Mouse (Mus musculus) G1E-ER4 (cell line): ENCODE results near the gene Gm20388. TPM values are rescaled to one million over a fixed set of nuclear protein-coding genes. Genes with fewer than 3 reads are reported as not detected.

Experiments used
- GATA1 ChIP-seq: IDR thresholded peaks from one replicate; pipeline ENCODE4 v1.8.0; 2012; ENCODE audit warnings: low read length, inconsistent platforms
- polyA plus RNA-seq: library from polyadenylated mRNA; stranded (reverse); fragments of >175 nt; gene quantifications from 2 replicates; pipeline ENCODE4 v1.2.3, GENCODE M21; 2012

Gene Gm20388
- polyA plus RNA-seq, 1 experiment: not detected

DNA sequence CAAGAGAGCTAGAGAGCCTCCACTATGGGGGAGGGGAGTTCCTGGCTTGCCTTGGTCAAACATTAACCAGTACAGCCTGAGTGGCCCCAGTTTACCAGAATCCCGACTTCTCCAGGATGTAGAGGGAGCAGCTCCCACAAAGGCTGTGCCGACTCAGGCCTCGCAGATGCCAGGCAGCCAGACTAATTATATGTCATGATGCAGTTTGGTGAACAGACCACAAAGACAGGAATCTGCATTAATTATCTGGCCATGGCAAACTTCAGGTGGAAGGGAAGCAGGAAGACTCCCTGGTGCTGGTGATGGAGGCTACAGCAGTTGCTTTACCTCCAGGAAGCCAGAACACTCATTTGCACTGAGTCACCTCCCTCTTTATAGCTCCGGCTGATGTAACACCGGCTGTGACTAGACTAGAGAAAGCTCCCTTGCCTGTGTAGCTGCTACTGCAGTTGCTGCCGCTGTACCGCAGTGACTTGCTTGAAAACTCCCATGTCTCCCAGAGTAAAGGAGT, 1987.3 kb downstream of the Gm20388 start:
- TF ChIP-seq GATA1: no peak

DNA sequence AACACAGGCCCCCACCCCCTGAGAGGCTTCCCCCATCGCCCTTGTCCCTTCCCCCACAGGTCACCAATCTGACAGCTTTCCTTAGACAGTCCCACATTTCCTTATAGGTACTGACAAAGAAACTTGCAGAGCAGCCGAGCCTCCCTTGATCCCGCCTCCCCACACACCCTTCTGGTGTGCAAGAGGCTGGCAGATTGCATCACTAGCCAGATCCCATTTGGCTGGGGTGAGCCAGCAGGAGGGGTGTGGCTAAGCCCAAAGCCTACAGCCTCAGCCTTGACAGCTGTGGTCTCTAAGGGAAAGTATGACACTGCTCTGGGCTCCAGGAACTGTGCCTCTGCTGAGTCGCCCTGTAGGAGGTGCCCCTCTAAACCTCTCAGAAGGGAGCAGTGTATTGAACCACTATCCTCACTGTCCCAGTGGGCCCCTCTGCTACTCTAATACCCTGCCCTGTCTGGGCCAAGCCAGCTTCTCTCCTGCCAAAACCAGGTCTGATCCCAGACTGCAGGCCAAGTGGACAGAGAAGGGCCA, 1987.8 kb downstream of the Gm20388 start:
- no peak for TF ChIP-seq GATA1

DNA sequence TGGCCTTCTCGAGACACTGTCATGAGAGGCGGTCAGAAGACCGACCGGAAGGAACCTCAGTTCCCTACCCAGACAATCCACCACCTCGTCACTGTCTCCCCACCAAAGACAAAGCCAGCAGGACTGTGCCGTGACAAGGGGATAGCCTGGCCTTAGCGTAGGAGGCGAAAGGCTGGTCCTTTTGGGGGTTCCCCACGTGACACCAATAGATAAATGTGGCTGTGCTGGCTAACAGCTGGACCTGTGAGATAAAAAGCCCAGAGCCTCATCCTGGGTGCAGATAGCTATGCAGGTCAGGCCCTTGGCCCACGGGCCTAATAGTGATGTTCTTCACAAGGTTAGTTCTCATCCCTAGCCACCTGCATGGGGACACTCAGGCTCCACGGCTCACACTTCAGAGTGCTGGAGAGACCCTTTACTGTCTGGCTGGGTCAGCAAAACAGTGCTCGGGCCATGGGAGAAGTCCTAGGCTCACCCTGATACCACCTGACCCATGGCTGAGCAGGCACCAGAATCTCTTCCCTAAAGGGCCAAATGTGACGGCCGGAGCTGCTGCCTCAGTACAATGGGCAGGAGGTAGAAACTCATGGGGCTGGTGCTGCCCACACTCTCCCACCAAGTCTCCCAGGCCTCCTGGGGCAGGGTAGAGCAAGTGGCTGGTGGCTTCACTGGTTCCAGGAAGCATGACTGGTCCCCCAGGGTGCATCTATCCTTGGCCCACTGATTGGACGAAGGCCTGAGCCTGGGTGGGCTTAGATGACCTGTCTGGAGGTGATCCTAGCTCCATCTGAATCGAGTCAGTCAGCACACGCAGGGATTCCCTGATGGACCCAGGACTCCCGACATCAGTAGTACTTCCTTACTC, 1988.8 kb downstream of the Gm20388 start:
- peak; percentile 78 for TF ChIP-seq GATA1

DNA sequence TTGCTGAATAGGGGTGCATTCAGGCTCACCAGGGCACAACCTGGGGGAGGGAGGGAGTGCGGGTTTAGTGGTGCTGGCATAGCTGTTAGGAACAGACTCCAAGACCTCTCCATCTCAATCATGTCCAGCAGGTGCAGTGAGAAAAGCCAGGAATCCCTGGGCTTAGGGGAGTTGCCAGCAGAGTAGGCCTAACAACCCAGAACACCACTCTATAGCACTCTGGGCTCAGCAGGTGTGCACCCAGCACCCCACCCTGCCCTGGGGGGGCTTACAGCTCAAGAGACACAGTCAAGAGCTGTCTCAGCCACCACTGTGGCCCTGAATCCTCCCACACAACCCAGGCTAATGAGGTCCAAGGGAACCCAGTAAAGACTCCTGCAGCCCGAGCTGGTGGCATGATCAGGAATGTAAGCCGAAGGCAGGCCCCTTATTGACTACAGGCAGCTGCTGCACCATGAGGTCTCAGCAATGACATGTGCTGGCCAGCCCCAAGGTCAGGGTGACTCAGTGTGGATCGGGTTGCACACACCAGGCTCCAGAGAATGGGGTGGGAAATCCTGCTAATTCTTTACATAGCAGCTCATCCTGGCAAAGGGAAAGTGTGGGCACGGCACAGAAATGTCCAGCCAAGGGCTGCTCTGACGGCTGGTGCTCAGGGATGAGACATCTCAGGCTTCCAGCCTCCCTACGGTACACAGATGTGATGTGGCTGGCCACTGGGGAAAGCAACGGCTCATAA, 1991.0 kb downstream of the Gm20388 start:
- TF ChIP-seq GATA1: no peak

DNA sequence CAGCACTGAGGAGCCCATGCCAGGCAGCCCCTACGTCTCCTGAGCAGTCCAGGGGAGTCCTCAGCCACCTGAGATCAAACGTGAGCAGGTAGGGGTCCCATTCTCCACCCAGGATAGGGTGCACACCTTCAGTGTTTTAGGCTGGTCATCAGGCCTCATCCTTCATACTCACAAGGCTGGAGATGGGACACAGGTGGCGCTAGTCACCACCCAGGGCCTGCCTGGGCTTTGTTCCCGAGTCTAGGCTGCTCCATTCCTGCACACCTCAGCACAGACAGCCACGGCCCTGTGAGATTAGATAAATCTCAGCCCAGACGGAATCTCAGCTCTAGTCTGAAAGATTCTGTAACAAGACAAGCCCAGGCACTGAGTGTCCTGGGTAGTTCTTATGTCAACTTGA, 1993.3 kb downstream of the Gm20388 start:
- no peak for TF ChIP-seq GATA1

DNA sequence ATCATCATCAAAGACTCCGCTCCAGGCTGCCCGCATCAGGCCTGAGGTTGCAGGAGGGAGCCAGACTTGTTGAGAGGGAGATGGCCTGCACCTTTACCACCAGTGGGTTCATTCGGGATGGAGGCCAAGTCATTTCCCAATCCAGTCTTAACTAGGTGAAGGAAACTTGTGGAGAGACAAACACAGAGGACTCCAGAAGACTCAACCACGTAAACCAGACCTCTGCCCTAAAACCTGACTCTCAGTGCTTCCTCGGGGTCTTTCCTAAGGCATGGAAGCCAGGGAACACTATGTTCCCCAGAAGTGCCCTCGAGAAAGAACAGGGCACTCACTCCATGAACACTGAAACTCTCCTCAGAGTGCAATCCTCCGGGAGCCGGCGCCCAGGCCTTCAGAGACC, 1994.4 kb downstream of the Gm20388 start:
- TF ChIP-seq GATA1: no peak

DNA sequence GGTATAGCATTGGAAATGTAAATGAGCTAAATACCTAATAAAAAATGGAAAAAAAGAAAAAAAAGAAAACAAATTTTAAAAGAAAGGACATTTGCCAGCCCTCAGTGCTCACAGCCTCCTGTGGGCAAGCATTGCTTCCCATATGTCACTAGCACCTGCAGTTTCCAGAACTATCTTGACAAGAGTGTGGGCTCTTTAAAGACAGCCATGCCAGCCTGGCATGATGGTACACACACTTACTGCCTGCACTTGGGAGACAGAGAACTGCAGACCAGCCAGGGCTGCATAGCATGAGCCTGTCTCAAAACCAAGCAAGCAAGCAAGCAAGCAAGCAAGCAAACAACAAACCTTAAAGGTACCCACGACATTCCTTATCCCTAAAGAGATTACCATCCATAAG, 1994.8 kb downstream of the Gm20388 start:
- no peak for TF ChIP-seq GATA1

DNA sequence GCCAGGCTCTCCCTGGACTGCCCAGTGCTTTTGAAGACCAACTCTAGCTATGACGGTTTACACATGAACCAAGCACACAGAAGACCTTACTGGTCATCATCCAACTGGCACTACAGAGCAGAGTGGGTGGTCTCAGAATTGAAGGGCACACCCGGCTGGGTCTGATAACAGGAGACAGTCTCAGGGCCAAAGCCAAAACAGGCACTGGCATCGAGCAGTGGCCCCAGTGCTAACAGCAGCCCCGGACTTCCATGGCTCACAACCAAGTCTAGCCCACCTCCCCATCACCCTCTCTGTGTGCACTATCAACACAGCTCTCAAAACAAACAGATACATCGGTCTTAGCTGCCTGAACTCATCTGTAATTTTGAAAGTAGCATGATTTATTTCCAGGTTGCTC, 1995.2 kb downstream of the Gm20388 start:
- no peak for TF ChIP-seq GATA1

DNA sequence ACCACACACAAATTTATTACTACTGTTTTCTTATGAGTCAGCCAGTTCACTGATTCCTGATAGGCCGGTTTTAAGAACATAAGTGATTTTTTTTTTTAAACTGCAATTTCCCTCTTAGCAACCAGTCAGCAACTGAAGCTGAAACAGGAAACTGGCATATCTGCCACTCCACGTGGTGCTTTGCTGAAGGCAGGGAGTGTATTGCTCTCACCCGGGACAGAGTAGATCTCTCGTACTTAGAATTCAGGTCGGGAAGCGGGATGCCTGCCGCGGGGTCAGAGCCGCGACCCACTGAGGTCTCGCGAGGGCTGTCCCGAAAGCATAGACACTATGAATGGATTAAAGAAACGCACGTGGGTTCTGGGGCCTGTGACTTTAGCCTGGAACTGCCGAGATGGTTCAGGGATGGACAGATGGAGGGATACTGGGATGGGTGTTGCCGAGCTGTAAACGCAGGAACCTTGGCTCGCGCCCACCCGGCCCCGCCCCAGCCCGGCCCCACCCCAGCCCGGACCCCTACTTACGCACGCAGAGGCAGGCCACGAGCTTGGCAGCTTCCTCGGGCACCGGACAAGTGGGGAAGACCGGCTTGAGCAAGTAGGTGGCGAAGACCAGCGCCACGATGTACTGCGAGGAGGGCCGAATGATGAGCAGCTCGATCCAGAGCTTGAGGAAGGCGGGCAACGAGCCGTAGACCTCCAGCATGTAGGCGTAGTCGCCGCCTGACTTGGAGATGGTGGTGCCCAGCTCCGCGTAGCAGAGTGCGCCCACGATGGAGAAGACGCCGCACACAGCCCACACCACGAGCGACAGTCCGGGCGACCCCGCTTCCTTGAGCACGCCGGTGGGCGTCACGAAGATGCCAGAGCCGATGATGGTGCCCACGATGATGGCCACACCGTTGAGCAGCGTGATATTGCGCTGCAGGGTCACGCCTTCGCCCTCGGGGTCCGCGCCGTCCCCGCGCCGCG, 1996.2 kb downstream of the Gm20388 start:
- no peak for TF ChIP-seq GATA1

DNA sequence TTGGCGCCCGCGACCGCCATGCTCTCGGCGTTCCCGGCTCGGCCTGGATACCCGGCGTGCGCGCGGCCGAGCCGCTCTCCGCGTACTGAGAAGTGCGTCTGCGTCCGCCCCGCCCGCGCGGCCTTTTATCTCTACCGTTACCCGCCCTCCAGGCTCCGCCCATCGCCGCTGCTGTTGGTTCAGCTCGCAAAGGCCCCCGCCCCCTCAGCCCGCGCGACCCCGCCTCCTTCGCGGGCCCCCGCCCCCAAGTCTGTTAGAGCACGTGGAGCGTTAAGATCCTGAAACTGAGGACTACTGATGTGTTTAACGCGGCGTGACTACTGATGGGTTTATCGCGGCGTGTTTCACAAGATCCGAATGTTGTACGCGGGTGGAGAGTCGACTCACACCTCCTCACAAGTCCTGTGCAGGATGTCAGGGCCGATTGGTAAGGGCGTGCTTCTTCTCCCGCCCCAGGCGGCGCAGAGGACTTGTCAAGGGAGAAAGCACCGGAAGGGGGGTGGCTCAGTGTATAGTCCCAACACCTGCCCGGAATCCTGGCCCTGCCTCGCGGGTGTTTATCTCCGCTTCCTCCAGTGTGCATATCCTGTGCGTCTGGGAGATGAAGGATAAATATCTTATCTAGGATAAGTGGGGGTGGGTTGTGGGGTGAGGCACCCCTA, 1997.1 kb downstream of the Gm20388 start, which contains the start of gene Slc7a5:
Gene Slc7a5, minus strand, starts transcription at position 108 of the 662 bp plus-strand sequence.
- TF ChIP-seq GATA1: peak; percentile 65

DNA sequence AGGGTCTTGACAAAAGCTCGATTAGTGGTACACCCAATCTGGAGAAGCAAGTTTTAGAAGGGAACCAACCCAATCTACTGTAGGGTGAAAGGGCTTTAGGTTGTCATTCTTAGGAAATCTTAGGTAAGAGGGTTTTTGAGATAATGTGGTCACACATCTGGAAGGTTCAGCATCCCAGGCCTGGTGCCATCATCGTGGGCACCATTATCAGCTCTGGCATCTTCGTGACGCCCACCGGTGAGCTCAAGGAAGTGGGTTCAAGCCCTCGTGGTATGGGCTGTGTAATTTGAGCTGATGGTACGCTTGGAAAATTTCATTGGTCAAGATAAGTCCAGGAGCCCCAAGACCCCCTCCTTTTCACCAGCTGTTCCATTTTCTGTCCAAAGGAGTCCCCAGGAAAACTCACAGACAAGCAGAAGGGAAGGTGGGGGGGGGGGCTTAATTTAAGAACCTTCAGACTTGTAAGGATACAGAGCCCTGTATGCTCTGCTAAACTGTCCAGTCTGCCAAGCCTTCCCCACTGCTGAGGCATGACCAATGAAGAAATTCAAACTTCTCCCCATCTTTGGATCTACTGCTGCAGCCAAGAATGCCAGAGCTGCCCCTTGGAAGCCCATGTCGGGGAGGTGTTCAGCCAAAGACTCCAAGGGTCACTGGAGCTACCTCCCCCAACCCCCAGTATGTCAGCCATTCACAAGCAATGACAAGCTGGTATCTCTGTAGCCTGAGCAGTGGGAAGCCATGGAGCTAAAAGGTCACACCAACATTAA, 1997.9 kb downstream of the Gm20388 start:
- TF ChIP-seq GATA1: no peak

DNA sequence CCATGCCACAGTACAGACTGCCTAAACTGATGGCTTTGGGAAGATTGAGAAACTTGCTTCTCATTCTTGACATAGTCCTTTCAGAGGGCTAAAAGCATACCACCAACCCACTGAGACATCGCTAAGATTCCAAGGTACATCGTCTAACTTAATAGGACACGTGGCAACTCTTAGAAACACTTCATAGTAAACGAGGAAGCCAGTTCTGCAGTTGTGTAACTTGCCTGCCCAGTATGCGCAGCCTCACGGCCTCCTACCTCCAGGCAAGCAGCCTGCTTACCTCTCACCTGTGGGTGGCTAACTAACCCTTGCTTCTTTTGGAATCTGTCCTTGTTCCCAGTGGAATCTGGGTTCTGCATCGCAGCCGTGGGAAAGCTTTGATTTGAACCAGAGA, 1998.5 kb downstream of the Gm20388 start:
- no peak for TF ChIP-seq GATA1

DNA sequence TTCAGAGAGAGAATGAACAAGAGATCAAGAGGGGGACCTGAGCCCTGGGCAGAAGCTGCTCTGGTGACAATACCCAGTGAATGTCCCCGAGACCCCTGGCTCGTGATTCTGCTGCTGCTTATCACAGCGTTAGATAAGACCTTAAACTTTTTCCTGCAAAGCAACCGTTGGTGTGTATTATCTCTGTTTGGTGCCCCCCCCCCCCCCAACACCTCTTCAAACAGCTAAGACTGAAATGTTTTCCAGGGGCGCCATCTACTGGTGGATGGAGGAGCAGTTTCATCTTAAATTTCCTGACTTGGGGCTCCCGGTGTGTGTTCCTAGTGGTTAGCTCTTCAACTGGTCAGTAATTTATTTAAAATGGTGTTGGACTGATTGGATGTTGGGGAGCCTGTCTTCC, 1999.0 kb downstream of the Gm20388 start:
- TF ChIP-seq GATA1: no peak

DNA sequence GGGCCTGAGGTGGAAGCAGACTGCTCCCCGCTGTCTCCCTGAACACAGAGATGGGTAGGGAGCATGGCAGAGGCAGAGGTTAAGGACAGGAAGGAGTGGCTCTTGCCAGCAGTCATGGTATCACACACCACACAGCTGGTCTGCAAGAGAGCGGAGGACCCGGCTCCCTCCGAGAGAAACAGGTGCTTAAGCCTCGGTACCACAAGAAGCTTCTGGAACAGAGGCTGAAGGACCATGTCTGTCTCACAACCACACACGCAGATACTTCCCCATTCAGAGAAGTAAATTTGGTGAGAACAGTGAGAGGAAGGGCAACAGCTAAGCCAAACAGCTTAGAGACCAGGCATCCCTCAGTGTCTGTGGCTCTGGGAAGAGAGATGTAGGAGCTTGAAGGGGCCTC, 2000.8 kb downstream of the Gm20388 start:
- TF ChIP-seq GATA1: no peak
